In the genomic region with DNA sequence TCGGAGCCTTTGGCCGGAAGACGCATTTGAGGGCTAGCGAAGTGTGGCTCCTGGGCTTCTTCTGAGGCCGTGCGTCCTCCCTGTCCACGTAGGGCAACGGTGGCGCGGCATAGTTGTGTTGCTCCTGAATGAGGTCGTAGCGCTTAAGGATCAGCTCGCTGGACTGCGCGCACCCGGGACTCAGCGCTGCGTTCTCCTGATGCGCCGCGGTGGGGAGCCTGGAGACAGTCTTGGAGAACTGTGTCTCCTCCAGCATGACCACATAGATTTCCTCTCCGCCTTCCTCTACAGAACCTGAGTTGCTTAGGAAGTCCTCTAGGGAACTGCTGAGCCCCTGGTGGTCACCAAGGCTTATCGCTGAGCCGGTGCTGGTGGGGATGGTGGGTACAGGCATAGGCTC, we compare ENCODE assay signal across 10 mouse cellular contexts. TPM values are rescaled to one million over a fixed set of nuclear protein-coding genes. Genes with fewer than 3 reads are reported as not detected.
DNase-seq lines count a peak whose midpoint lies in the region; ATAC-seq lines count a peak whose summit lies in the region.
"Had no signal": no experiment of that assay in that cellular context is flagged by ENCODE, and none has a peak within 500 bp of the region (broad histone marks: within the 10 kb centered on the region; RNA-seq: fewer than 3 reads in every experiment).

No protein-coding gene starts in this region.

- H3K9ac ChIP-seq in forebrain, embryonic 14.5 days (ENCODE audit: low read length) = no peak overlapping the region
- H3K9ac ChIP-seq: liver, embryonic 14.5 days had no signal

- ATAC-seq in megakaryocyte, adult 5-6 weeks (ENCODE audit: poor library complexity, severe bottlenecking) = no peak
- ATAC-seq in forebrain, embryonic 14.5 days = no peak
- ATAC-seq in granulocyte monocyte progenitor cell, adult 5-6 weeks (replicated peaks; ENCODE audit: poor library complexity, severe bottlenecking) = no peak

- H3K4me1 ChIP-seq in megakaryocyte, embryonic 14.5 days = no peaks in the 10 kb centered on the region
- H3K4me1 ChIP-seq in forebrain, embryonic 14.5 days (ENCODE audit: control insufficient read depth, insufficient read depth, low read length) = no peaks in the 10 kb centered on the region
- no peaks in the 10 kb centered on the region for H3K4me1 ChIP-seq in midbrain, embryonic 10.5 days

- peak overlapping the region; percentile 14 for H3K4me3 ChIP-seq in megakaryocyte, embryonic 14.5 days (replicated peaks)
- no peak overlapping the region for H3K4me3 ChIP-seq in forebrain, embryonic 14.5 days (ENCODE audit: low read depth, low read length)
- H3K4me3 ChIP-seq in midbrain, embryonic 10.5 days = peak overlapping the region; percentile 41

- peaks cover 3% of the 10 kb centered on the region for H3K27me3 ChIP-seq in megakaryocyte, embryonic 14.5 days (replicated peaks)
- no peaks in the 10 kb centered on the region for H3K27me3 ChIP-seq in forebrain, embryonic 14.5 days (replicated peaks; ENCODE audit: control insufficient read depth, insufficient read depth, low read length)
- peaks cover 10% of the 10 kb centered on the region for H3K27me3 ChIP-seq in midbrain, embryonic 10.5 days (ENCODE audit: low read depth, poor library complexity, severe bottlenecking)

- H3K4me2 ChIP-seq in forebrain, embryonic 14.5 days (ENCODE audit: low read length) = 0 out of 2 replicates have a peak overlapping the region, but pooled peaks have one; percentile 14

- H3K27ac ChIP-seq in forebrain, embryonic 14.5 days (ENCODE audit: low read depth, low read length) = no peak overlapping the region
- H3K27ac ChIP-seq in midbrain, embryonic 10.5 days (replicated peaks) = no peak overlapping the region
- H3K27ac ChIP-seq: liver, embryonic 14.5 days had no signal

- H3K9me3 ChIP-seq in megakaryocyte, embryonic 14.5 days = peaks cover 19% of the 10 kb centered on the region
- no peaks in the 10 kb centered on the region for H3K9me3 ChIP-seq in forebrain, embryonic 14.5 days (replicated peaks; ENCODE audit: control insufficient read depth, low read length)
- no peaks in the 10 kb centered on the region; the same call in 1 of the 2 replicates for H3K9me3 ChIP-seq in midbrain, embryonic 10.5 days (replicated peaks)

- 28% methylated on average over 24 of the region's 24 CpGs for WGBS in forebrain, embryonic 14.5 days
- WGBS in midbrain, embryonic 10.5 days = 20% methylated on average over 24 of the region's 24 CpGs

- no peak for DNase-seq in forebrain, embryonic 14.5 days (ENCODE audit: low spot score)
- DNase-seq in midbrain, embryonic 10.5 days (ENCODE audit: low spot score) = peak; percentile 11
- no peak for DNase-seq in gastrocnemius, adult 8-10 months (ENCODE audit: low spot score in 2 of 2)
- no peak for DNase-seq in ovary, postnatal 10 days (ENCODE audit: low spot score)

- H3K36me3 ChIP-seq in megakaryocyte, embryonic 14.5 days (replicated peaks; ENCODE audit: low read length) = no peaks in the 10 kb centered on the region
- H3K36me3 ChIP-seq in forebrain, embryonic 14.5 days (ENCODE audit: control insufficient read depth, insufficient read depth, low read length) = no peaks in the 10 kb centered on the region
- H3K36me3 ChIP-seq in midbrain, embryonic 10.5 days = no peaks in the 10 kb centered on the region

RNA-seq across cellular contexts. Expression of a gene that starts 1.0 kb away (rescaled TPM):
- polyA plus RNA-seq in megakaryocyte, embryonic 14.5 days (2012; ENCODE audit: insufficient read depth, low replicate concordance) = not detected in 2 replicates
- total RNA-seq in megakaryocyte, adult 5-6 weeks (2015) = not detected in 2 replicates
- not detected in 2 replicates for total RNA-seq in megakaryocyte, adult 5-6 weeks (2017)
- polyA plus RNA-seq in forebrain, embryonic 14.5 days (2014; fragmentation: Nextera tagmentation; extraction: Ambion mirVana) = not detected in 2 replicates
- polyA plus RNA-seq in midbrain, embryonic 10.5 days (2016; fragmentation: Nextera tagmentation; extraction: Ambion mirVana) = not detected in 2 replicates
- not detected for total RNA-seq in gastrocnemius, adult 8-10 months (2022)
- total RNA-seq in granulocyte monocyte progenitor cell, adult 5-6 weeks (2014; fragmentation: Nextera tagmentation) = not detected in 2 replicates
- total RNA-seq in granulocyte monocyte progenitor cell, adult 5-6 weeks (2017) = not detected in 2 replicates
- total RNA-seq: gastrocnemius, postnatal 4 days had no signal
- polyA plus RNA-seq: liver, embryonic 14.5 days; stomach, embryonic 16.5 days had no signal
